Mouse (Mus musculus) kidney, adult 2 months (tissue): Measurements from ENCODE around the gene Gm10563. TPM values are rescaled to one million over a fixed set of nuclear protein-coding genes. Genes with fewer than 3 reads are reported as not detected.

Source experiments
- DNase-seq: peaks from one replicate; pipeline ENCODE4 v3.0.0; 2021
- H3K27ac ChIP-seq: fragments of 200-500 bp; 2 replicates; pipeline ENCODE4 v1.5.1; 2012; ENCODE audit warnings: low read depth, low read length, control low read depth, inconsistent platforms; ENCODE audit not compliant: insufficient read depth
- H3K27me3 ChIP-seq: fragments of 200-500 bp; replicated peaks from 2 replicates; pipeline ENCODE4 v1.6.1; 2012; ENCODE audit warnings: mild to moderate bottlenecking, moderate library complexity, low read length, inconsistent platforms; ENCODE audit not compliant: control insufficient read depth, insufficient read depth
- H3K36me3 ChIP-seq: fragments of 200-500 bp; 2 replicates; pipeline ENCODE4 v1.6.1; 2012; ENCODE audit warnings: mild to moderate bottlenecking, moderate library complexity, low read length, inconsistent platforms; ENCODE audit not compliant: control insufficient read depth, insufficient read depth
- H3K4me1 ChIP-seq: fragments of 200-500 bp; 2 replicates; pipeline ENCODE4 v1.6.1; 2011; ENCODE audit warnings: low read length; ENCODE audit not compliant: control insufficient read depth, insufficient read depth
- H3K4me3 ChIP-seq: fragments of 200-500 bp; 2 replicates; pipeline ENCODE4 v1.5.1; 2011; ENCODE audit warnings: mild to moderate bottlenecking, low read depth, low read length, control low read depth; ENCODE audit not compliant: insufficient read depth
- CTCF ChIP-seq: fragments of 200-500 bp; conservative IDR thresholded peaks from 2 replicates; pipeline ENCODE4 v1.5.1; 2011; ENCODE audit warnings: low read depth, mild to moderate bottlenecking, control low read depth, low read length, moderate library complexity, mixed read lengths; ENCODE audit not compliant: insufficient read depth, insufficient read length
- POLR2A ChIP-seq: fragments of 200-500 bp; IDR thresholded peaks from one replicate; pipeline ENCODE4 v1.6.1; 2011; ENCODE audit warnings: low read depth, low read length, control low read depth
- WGBS: fragments of 180-500 bp; shearing (Covaris S2); methylation state at CpG from one replicate; pipeline ENCODE4 v1.1.7; 2018; 5-methylcytosine and 5-hydroxymethylcytosine counted together
- polyA plus RNA-seq: library from polyadenylated mRNA; depleted of rRNA; stranded (reverse); fragments of >200 nt; gene quantifications from 2 replicates; pipeline ENCODE4 v1.2.3, GENCODE M21; 2012; rRNA removed

Gene Gm10563
- polyA plus RNA-seq, 1 experiment = not detected

- Histone ChIP-seq H3K27me3 (no peaks in the 10 kb centered on the region), H3K27ac (no peak overlapping the region), H3K4me1 (peaks cover 35% of the 10 kb centered on the region), H3K36me3 (no peaks in the 10 kb centered on the region), H3K4me3 (no peak overlapping the region)
- WGBS = 82% methylated on average over 6 of the region's 6 CpGs
- TF ChIP-seq CTCF = no peak
- TF ChIP-seq POLR2A = no peak
- no peak for DNase-seq
Observed at GRCm38 (mm10) chr4:155569818-155570217, 75.4 kb downstream of the Gm10563 start.

GRCm38 (mm10) chr4:155568632-155569370, 76.4 kb downstream of the Gm10563 start:
- no peak overlapping the region for H3K4me3 ChIP-seq
- 67% methylated on average over 7 of the region's 7 CpGs for WGBS
- H3K36me3 ChIP-seq = no peaks in the 10 kb centered on the region
- no peak for DNase-seq
- no peaks in the 10 kb centered on the region for H3K27me3 ChIP-seq
- no peak for TF ChIP-seq POLR2A
- TF ChIP-seq CTCF = no peak
- no peak overlapping the region for H3K27ac ChIP-seq
- peaks cover 41% of the 10 kb centered on the region for H3K4me1 ChIP-seq

- Histone ChIP-seq H3K4me1 (peaks cover 40% of the 10 kb centered on the region), H3K27me3 (no peaks in the 10 kb centered on the region), H3K36me3 (no peaks in the 10 kb centered on the region), H3K4me3 (no peak overlapping the region), H3K27ac (no peak overlapping the region)
- no peak for DNase-seq
- 21% methylated on average over 2 of the region's 2 CpGs for WGBS
- TF ChIP-seq POLR2A (no peak), CTCF (0 out of 2 replicates have a peak, but pooled peaks have one; percentile 17)
Observed at GRCm38 (mm10) chr4:155568170-155568569, 77.0 kb downstream of the Gm10563 start.

- peaks cover 50% of the 10 kb centered on the region for H3K4me1 ChIP-seq
- peak; percentile 65 for DNase-seq
- H3K27ac ChIP-seq = peak overlapping the region; percentile 12; the same call in 1 of the 2 replicates
- H3K27me3 ChIP-seq = no peaks in the 10 kb centered on the region
- no peaks in the 10 kb centered on the region for H3K36me3 ChIP-seq
- WGBS = 21% methylated on average over 8 of the region's 8 CpGs
- TF ChIP-seq CTCF = 0 out of 2 replicates have a peak, but pooled peaks have one; percentile 19
- no peak for TF ChIP-seq POLR2A
- no peak overlapping the region for H3K4me3 ChIP-seq
Observed at GRCm38 (mm10) chr4:155566555-155566954, 78.7 kb downstream of the Gm10563 start.

Other genes with a start within 250 kb of the Gm10563 start
- gene Gabrd, start 247.3 kb downstream of the Gm10563 start, polyA plus RNA-seq = 0.47 and 0.56 TPM in 2 replicates
- 0.27 and 0.42 TPM in 2 replicates for gene Cfap74, start 236.2 kb downstream of the Gm10563 start, polyA plus RNA-seq
- gene Tmem52, start 176.3 kb downstream of the Gm10563 start, polyA plus RNA-seq = 14.7 and 15.7 TPM in 2 replicates
- 399 and 462 TPM in 2 replicates for gene Gnb1, start 154.0 kb downstream of the Gm10563 start, polyA plus RNA-seq
- 141 and 153 TPM in 2 replicates for gene Nadk, start 83.0 kb downstream of the Gm10563 start, polyA plus RNA-seq
- gene Slc35e2, start 44.0 kb downstream of the Gm10563 start, polyA plus RNA-seq = 7.5 and 7.9 TPM in 2 replicates
- 19.2 and 24.8 TPM in 2 replicates for gene Cdk11b, start 20.6 kb downstream of the Gm10563 start, polyA plus RNA-seq
- 22.4 and 28.0 TPM in 2 replicates for gene Mmp23, start 8.0 kb upstream of the Gm10563 start, polyA plus RNA-seq
- gene Mib2, start 23.8 kb upstream of the Gm10563 start, polyA plus RNA-seq = 57.7 and 72.6 TPM in 2 replicates
- gene Fndc10, start 48.9 kb upstream of the Gm10563 start, polyA plus RNA-seq = 9.8 and 10.6 TPM in 2 replicates
- 81.9 and 101 TPM in 2 replicates for gene Ssu72, start 59.4 kb upstream of the Gm10563 start, polyA plus RNA-seq
- gene Tmem240, start 89.4 kb upstream of the Gm10563 start, polyA plus RNA-seq = 0.67 TPM in 2 replicates
- gene Atad3a, start 115.7 kb upstream of the Gm10563 start, polyA plus RNA-seq = 130 and 145 TPM in 2 replicates
- 21.8 and 27.2 TPM in 2 replicates for gene Vwa1, start 129.3 kb upstream of the Gm10563 start, polyA plus RNA-seq
- 1.8 and 2.4 TPM in 2 replicates for gene Tmem88b, start 140.5 kb upstream of the Gm10563 start, polyA plus RNA-seq
- 2.8 and 3.2 TPM in 2 replicates for gene Ankrd65, start 145.0 kb upstream of the Gm10563 start, polyA plus RNA-seq
- gene Mrpl20, start 157.5 kb upstream of the Gm10563 start, polyA plus RNA-seq = 83.1 and 91.1 TPM in 2 replicates
- 54.1 and 56.8 TPM in 2 replicates for gene Ccnl2, start 167.1 kb upstream of the Gm10563 start, polyA plus RNA-seq
- 164 and 195 TPM in 2 replicates for gene Aurkaip1, start 185.9 kb upstream of the Gm10563 start, polyA plus RNA-seq
- gene Mxra8, start 194.3 kb upstream of the Gm10563 start, polyA plus RNA-seq = 98.0 and 115 TPM in 2 replicates
- gene Dvl1, start 202.0 kb upstream of the Gm10563 start, polyA plus RNA-seq = 123 and 174 TPM in 2 replicates
- gene Tas1r3, start 218.0 kb upstream of the Gm10563 start, polyA plus RNA-seq = 0.64 and 0.72 TPM in 2 replicates
- 46.2 and 53.1 TPM in 2 replicates for gene Cptp, start 224.0 kb upstream of the Gm10563 start, polyA plus RNA-seq
- 26.0 and 28.9 TPM in 2 replicates for gene Ints11, start 224.1 kb upstream of the Gm10563 start, polyA plus RNA-seq
- 27.3 and 34.1 TPM in 2 replicates for gene Pusl1, start 246.4 kb upstream of the Gm10563 start, polyA plus RNA-seq
- gene Acap3, start 246.4 kb upstream of the Gm10563 start, polyA plus RNA-seq = 14.6 and 18.3 TPM in 2 replicates